Mouse (Mus musculus) kidney, embryonic 16.5 days (tissue): ENCODE data around the gene Sh3bgrl3. TPM values are rescaled to one million over a fixed set of nuclear protein-coding genes. Genes with fewer than 3 reads are reported as not detected.
A peak's percentile ranks its signal among the peaks of the same experiment; 100 is the strongest.

Source experiments
- ATAC-seq: fragments of 200-750 bp; cut with Nextera tagmentation; 2 replicates; pipeline ENCODE4 v1.8.0; 2017; ENCODE audit warnings: moderate TSS enrichment; ENCODE audit not compliant: low FRiP score, low TSS enrichment
- H3K27ac ChIP-seq: fragments of 300-500 bp; sonication (generic); 2 replicates; pipeline ENCODE4 v1.5.1; 2014; ENCODE audit warnings: low read length
- H3K27me3 ChIP-seq: fragments of 300-500 bp; sonication (generic); 2 replicates; pipeline ENCODE4 v1.6.1; 2014; ENCODE audit warnings: low read length, control low read depth, mixed read lengths; ENCODE audit not compliant: insufficient read depth
- H3K36me3 ChIP-seq: fragments of 300-500 bp; sonication (generic); 2 replicates; pipeline ENCODE4 v1.6.1; 2014; ENCODE audit warnings: low read length, control low read depth, mixed read lengths; ENCODE audit not compliant: insufficient read depth
- H3K4me1 ChIP-seq: fragments of 300-500 bp; sonication (generic); 2 replicates; pipeline ENCODE4 v1.6.1; 2014; ENCODE audit warnings: low read length, control low read depth, mixed read lengths; ENCODE audit not compliant: insufficient read depth
- H3K4me2 ChIP-seq: fragments of 300-500 bp; sonication (generic); replicated peaks from 2 replicates; pipeline ENCODE4 v1.6.1; 2014; ENCODE audit warnings: low read depth, low read length
- H3K4me3 ChIP-seq: fragments of 300-500 bp; sonication (generic); 2 replicates; pipeline ENCODE4 v1.5.1; 2014; ENCODE audit warnings: mild to moderate bottlenecking, low read length
- H3K9ac ChIP-seq: fragments of 300-500 bp; sonication (generic); replicated peaks from 2 replicates; pipeline ENCODE4 v1.6.1; 2014; ENCODE audit warnings: low read length
- H3K9me3 ChIP-seq: fragments of 300-500 bp; sonication (generic); 2 replicates; pipeline ENCODE4 v1.6.1; 2016; ENCODE audit warnings: low read length, control low read depth
- WGBS: fragments of 180-500 bp; shearing (Covaris S2); extraction: QIAGEN DNeasy Blood & Tissue Kit; methylation state at CpG from one replicate; pipeline ENCODE4 v1.1.7; 2014; 5-methylcytosine and 5-hydroxymethylcytosine counted together
- polyA plus RNA-seq: library from polyadenylated mRNA; unstranded; fragments of >200 nt; fragmentation: Nextera tagmentation; extraction: Ambion mirVana; gene quantifications from 2 replicates; pipeline ENCODE4 v1.2.1, GENCODE M21; 2015

Gene Sh3bgrl3
- polyA plus RNA-seq, 1 experiment from 2014 or later = 389 TPM

DNA sequence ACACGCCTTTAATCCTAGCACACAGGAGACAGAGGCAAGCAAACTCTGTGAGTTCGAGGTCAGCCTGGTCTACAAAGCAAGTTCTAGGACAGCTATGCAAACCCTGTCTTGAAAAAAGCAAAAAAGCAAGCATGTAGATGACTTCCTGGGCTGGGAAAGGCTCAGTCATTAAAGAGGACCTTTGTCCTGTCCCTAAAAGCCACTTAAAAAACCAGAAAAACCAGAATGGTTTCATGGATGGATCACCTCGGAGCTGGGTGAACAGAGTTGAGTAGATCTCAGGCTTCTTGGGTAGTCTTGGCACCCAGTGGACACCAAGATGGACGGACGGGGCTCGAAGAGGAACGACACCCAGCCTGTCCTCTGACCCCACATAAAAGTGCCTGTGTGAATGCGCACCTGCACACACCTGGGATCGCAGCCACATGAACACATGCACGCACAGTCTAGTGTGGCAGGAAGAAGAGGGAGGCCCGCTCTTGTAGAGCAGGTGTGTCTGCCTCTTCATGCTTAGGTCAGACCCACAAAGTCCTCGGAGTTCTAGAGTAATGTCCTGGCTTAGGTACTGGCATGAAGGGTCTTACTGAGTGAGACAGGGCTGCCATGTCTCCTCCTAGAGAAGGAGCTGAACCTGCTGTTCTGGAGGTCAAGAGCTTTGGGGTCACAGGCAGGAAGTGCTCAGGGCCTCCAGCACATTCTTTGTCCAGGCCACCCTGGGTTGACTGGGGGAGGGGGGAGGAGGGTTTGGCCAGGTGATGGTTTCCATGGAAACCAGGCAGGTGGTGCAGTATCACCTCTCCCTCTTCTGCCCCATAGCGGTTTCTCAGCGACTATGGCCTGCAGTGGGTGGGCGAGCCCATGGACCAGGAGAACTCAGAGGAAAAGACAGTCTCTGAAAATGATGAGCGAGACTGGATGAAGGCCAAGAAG is 13.1 kb downstream of the Sh3bgrl3 start:
- no peak overlapping the region for H3K4me3 ChIP-seq
- H3K9ac ChIP-seq = no peak overlapping the region
- no peak overlapping the region for H3K4me2 ChIP-seq
- no peak for ATAC-seq
- no peak overlapping the region for H3K27ac ChIP-seq
- H3K9me3 ChIP-seq = no peaks in the 10 kb centered on the region
- peaks cover 4% of the 10 kb centered on the region for H3K4me1 ChIP-seq
- 83% methylated on average over 16 of the region's 16 CpGs for WGBS
- H3K27me3 ChIP-seq = no peaks in the 10 kb centered on the region
- H3K36me3 ChIP-seq = no peaks in the 10 kb centered on the region

DNA sequence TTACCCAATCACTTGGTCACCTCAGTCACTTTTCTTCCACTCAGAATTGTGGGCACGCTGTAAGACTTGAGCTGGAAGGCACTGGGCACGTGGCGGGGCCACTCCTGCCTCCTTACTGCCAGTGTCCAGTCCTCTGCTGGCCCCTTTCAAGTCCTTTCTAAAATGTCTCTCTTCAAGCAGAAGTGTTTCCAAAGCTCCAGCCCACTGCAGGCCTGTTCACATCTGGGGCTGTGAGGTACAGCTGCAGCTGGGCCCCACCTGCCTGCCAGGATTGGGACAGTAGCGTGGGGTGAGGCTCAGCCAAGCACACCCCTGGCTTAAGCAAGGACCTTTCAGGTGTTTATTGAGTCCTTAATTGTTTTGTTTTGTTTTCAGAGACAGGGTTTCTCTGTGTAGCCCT is 14.6 kb downstream of the Sh3bgrl3 start:
- WGBS = 91% methylated on average over 4 of the region's 4 CpGs
- Histone ChIP-seq H3K9ac (no peak overlapping the region), H3K4me1 (peaks cover 4% of the 10 kb centered on the region), H3K36me3 (no peaks in the 10 kb centered on the region), H3K4me2 (no peak overlapping the region), H3K27me3 (no peaks in the 10 kb centered on the region), H3K27ac (no peak overlapping the region), H3K4me3 (no peak overlapping the region), H3K9me3 (no peaks in the 10 kb centered on the region)
- no peak for ATAC-seq

DNA sequence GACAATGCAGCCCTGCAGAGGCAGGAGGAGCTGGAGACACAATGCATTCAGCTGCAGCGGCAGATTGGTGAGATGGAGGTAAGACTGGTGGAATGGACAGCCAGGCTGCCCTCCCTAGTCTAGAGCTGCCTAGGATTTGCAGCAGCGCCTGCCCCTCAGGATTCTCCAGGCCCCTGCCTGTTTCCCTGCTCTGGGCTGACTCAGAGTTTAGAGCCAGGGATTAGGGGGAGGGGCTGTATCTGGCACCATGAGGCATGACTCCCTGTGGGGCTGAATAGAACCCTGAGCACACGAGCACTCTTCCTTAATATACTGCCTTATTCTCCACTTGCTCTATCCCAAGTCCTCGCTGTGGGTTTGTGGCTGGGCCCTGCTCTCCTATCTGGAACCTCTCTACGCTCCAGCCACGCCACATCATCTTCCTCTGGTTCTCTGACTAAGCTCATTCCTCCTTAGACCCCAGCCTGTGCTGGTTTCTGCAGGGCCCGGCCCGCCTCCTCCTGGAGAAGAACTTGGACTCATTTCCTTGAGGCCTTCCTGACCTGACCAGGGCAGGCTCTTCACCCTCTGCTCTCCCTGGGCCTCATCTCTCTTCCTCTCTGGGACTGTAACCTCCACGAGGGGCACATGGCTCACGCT is 15.1 kb downstream of the Sh3bgrl3 start:
- H3K36me3 ChIP-seq = no peaks in the 10 kb centered on the region
- H3K9ac ChIP-seq = no peak overlapping the region
- H3K4me3 ChIP-seq = no peak overlapping the region
- H3K4me1 ChIP-seq = peaks cover 6% of the 10 kb centered on the region
- 60% methylated on average over 10 of the region's 10 CpGs for WGBS
- no peaks in the 10 kb centered on the region for H3K27me3 ChIP-seq
- H3K9me3 ChIP-seq = no peaks in the 10 kb centered on the region
- no peak overlapping the region for H3K4me2 ChIP-seq
- no peak overlapping the region for H3K27ac ChIP-seq
- ATAC-seq = no peak

DNA sequence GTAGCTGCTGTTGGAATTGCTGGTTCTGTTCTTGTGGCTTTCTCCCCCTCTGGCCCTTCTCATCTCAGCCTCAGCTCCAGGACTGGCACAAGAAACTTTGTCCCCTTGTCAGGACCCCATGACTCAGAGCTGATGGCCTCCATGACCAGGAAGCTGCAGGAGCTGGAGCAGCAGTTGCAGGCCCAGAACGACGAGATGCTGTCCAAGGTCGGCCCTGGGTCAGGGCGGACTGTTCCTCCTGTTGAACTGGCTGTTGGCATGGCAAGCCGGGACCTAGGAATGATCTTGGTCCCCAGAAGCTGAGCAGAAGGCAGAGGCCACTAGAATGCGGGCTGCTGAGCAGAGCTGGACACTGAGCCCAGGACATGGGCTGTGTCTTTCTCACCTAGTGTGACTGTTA is 16.2 kb downstream of the Sh3bgrl3 start:
- no peak overlapping the region for H3K4me2 ChIP-seq
- H3K27ac ChIP-seq = no peak overlapping the region
- 63% methylated on average over 6 of the region's 6 CpGs for WGBS
- no peak for ATAC-seq
- no peaks in the 10 kb centered on the region for H3K36me3 ChIP-seq
- H3K4me3 ChIP-seq = no peak overlapping the region
- H3K9me3 ChIP-seq = no peaks in the 10 kb centered on the region
- no peak overlapping the region for H3K9ac ChIP-seq
- H3K27me3 ChIP-seq = no peaks in the 10 kb centered on the region
- H3K4me1 ChIP-seq = peaks cover 9% of the 10 kb centered on the region; the same call in 1 of the 2 replicates

DNA sequence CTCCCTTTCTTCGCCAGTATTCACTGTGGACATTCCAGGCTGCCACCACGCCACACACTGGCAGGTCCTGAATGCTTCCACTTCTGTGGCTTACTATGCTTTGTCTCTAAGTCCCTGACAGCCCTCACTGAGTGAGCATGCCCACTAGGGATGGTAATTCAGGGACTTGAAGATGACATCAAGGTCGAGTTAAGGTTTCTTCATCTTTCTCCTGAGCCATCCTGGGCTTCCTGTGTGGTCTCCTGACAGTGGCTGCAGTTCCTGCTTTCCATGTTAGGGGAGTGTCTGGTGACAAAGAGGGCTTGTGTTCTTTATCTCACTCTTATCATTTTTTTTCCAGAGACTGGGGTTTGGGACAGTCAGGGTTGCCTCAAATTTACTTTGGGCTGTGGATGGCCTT is 17.9 kb downstream of the Sh3bgrl3 start:
- Histone ChIP-seq H3K27me3 (no peaks in the 10 kb centered on the region), H3K36me3 (no peaks in the 10 kb centered on the region), H3K4me3 (no peak overlapping the region), H3K9ac (no peak overlapping the region), H3K4me2 (no peak overlapping the region), H3K9me3 (no peaks in the 10 kb centered on the region), H3K27ac (no peak overlapping the region), H3K4me1 (peaks cover 9% of the 10 kb centered on the region; the same call in 1 of the 2 replicates)
- no peak for ATAC-seq
- 49% methylated on average over 3 of the region's 3 CpGs for WGBS

DNA sequence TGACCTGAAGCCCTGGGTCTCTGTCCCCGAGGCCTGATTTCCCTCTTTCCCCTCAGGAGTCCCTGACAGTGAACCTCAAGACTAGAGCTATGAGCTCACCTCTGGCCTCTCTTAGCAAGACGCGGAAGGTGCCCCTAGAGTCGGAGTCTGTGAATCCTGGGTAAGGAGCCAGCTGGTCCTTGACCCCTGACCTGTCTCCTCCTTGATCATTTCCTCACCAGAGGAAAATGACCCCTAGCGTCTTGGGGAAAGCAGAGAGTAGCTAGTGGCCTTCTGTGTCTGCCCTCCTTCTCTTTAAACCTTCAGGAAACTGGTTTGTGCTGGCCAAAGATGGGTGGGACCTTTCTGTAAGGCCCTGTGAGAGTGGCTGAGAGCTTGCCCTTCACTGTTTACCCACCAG is 20.4 kb downstream of the Sh3bgrl3 start:
- no peak for ATAC-seq
- no peaks in the 10 kb centered on the region for H3K36me3 ChIP-seq
- no peaks in the 10 kb centered on the region for H3K9me3 ChIP-seq
- 24% methylated on average over 5 of the region's 5 CpGs for WGBS
- H3K27me3 ChIP-seq = no peaks in the 10 kb centered on the region
- no peak overlapping the region for H3K4me3 ChIP-seq
- H3K4me1 ChIP-seq = 0 out of 2 replicates have a peak, but pooled peaks cover 6% of the 10 kb centered on the region
- no peak overlapping the region for H3K4me2 ChIP-seq
- H3K27ac ChIP-seq = no peak overlapping the region
- no peak overlapping the region for H3K9ac ChIP-seq

DNA sequence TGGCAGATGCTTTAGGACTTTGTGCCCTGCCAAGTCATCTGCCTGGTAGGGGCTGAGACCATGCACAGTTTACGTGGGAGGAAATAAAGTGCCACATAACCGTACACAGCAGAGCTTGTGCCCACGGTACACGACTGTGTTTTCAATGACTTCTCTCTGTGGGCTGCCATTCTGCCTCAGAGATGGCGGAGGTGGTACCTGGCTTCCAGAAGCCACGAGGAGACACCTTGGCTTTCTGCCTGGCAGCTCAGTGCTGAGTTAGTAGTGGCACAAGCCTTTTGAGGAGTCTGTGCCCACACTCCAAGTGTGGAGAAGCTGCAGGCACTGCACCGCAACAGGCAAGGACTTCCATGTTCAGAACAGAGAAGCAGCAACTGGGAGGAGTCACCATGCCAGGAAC is 20.9 kb downstream of the Sh3bgrl3 start:
- Histone ChIP-seq H3K27me3 (no peaks in the 10 kb centered on the region), H3K4me1 (peaks cover 11% of the 10 kb centered on the region; the same call in 1 of the 2 replicates), H3K4me3 (no peak overlapping the region), H3K36me3 (no peaks in the 10 kb centered on the region), H3K27ac (no peak overlapping the region), H3K4me2 (no peak overlapping the region), H3K9me3 (no peaks in the 10 kb centered on the region), H3K9ac (no peak overlapping the region)
- ATAC-seq = no peak
- WGBS = 83% methylated on average over 7 of the region's 7 CpGs

DNA sequence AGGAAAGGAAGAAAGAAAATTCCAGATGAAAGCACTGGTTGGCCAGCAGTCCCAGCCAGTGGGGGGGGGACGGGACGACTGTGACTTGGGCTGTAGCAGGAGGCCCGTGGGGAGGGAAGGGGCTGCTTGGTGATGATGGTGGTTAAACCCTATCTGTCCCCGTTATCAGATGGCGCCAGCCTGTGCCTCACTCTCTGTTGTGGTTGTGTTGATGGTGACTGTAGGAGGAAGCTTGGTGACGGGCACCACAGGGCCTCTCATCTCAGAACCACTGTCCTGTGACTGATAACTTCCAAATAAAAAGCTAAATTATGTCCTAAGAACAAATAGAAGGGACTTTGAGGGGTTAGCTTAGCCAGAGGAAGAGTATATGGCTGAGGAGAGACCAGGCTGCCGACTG is 22.5 kb downstream of the Sh3bgrl3 start:
- H3K27ac ChIP-seq = no peak overlapping the region
- H3K36me3 ChIP-seq = no peaks in the 10 kb centered on the region
- ATAC-seq = no peak
- H3K9me3 ChIP-seq = no peaks in the 10 kb centered on the region
- H3K27me3 ChIP-seq = no peaks in the 10 kb centered on the region
- 78% methylated on average over 7 of the region's 7 CpGs for WGBS
- H3K4me1 ChIP-seq = peaks cover 11% of the 10 kb centered on the region; the same call in 1 of the 2 replicates
- H3K4me2 ChIP-seq = no peak overlapping the region
- H3K9ac ChIP-seq = no peak overlapping the region
- H3K4me3 ChIP-seq = no peak overlapping the region

DNA sequence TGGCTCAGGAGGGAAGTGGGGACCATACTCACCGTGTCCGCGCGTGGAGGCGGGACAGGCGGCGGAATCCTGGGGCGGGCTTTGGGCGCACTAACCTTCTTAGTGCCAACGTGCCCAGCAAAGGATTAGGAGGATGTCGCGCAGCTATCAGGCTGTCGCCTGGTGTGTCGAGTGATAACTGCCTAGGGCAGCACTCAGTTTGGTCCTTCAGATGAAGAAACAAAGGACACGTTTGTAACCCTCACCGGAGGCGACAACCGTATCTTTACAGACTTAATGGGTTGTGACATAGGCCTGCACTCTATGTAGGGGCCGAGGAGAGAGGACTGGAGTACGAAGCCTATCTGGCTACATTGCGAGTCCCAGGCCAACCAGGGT is 25.9 kb downstream of the Sh3bgrl3 start:
- 2% methylated on average over 21 of the region's 21 CpGs for WGBS

More for the DNA sequence above, 25.9 kb downstream of the Sh3bgrl3 start:
- Histone ChIP-seq H3K27ac (no peak overlapping the region), H3K9me3 (no peaks in the 10 kb centered on the region), H3K27me3 (no peaks in the 10 kb centered on the region), H3K4me2 (peak overlapping the region; percentile 62), H3K4me1 (peaks cover 10% of the 10 kb centered on the region; the same call in 1 of the 2 replicates), H3K4me3 (peak overlapping the region; percentile 65), H3K36me3 (no peaks in the 10 kb centered on the region), H3K9ac (peak overlapping the region; percentile 67)
- peak; percentile 16; the same call in 1 of the 2 replicates for ATAC-seq
